Mouse (Mus musculus) spleen, adult 2 months (tissue): ENCODE results near the gene Slc16a14. TPM values are rescaled to one million over a fixed set of nuclear protein-coding genes. Genes with fewer than 3 reads are reported as not detected.
A peak's percentile ranks its signal among the peaks of the same experiment; 100 is the strongest.
"Not testable (repeated sequence)": the region's sequence is repeated elsewhere in the genome, so short reads cannot be mapped to it uniquely, and the experiment has no call there.

Experiments
- DNase-seq, 2 experiments: peaks; one replicate each; pipeline versions ENCODE4 v3.0.0 to v3.0.0-alpha.2; 2012 to 2021; ENCODE audit warnings: low spot score in 2 of 2, low read depth in 1 of 2
- H3K27ac ChIP-seq: fragments of 200-500 bp; 2 replicates; pipeline ENCODE4 v1.5.1; 2012; ENCODE audit warnings: low read length, inconsistent platforms; ENCODE audit not compliant: insufficient read depth
- H3K27me3 ChIP-seq: fragments of 200-500 bp; 2 replicates; pipeline ENCODE4 v1.6.1; 2012; ENCODE audit warnings: mild to moderate bottlenecking, moderate library complexity, low read length, inconsistent platforms; ENCODE audit not compliant: control insufficient read depth, insufficient read depth
- H3K36me3 ChIP-seq: fragments of 200-500 bp; 2 replicates; pipeline ENCODE4 v1.6.1; 2012; ENCODE audit warnings: mild to moderate bottlenecking, low read length, inconsistent platforms; ENCODE audit not compliant: control insufficient read depth, insufficient read depth
- H3K4me1 ChIP-seq: fragments of 200-500 bp; 2 replicates; pipeline ENCODE4 v1.6.1; 2011; ENCODE audit warnings: inconsistent platforms; ENCODE audit not compliant: control insufficient read depth, insufficient read depth, insufficient read length
- H3K4me3 ChIP-seq: fragments of 200-500 bp; 2 replicates; pipeline ENCODE4 v1.5.1; 2011; ENCODE audit warnings: mild to moderate bottlenecking, inconsistent platforms; ENCODE audit not compliant: insufficient read depth, insufficient read length; ENCODE audit errors: extremely low read depth
- CTCF ChIP-seq: fragments of 200-500 bp; IDR thresholded peaks from 2 replicates; pipeline ENCODE4 v1.5.1; 2011; ENCODE audit warnings: mild to moderate bottlenecking, inconsistent platforms; ENCODE audit not compliant: insufficient read depth, insufficient read length, insufficient replicate concordance; ENCODE audit errors: extremely low read depth
- POLR2A ChIP-seq: fragments of 200-500 bp; IDR thresholded peaks from 2 replicates; pipeline ENCODE4 v1.6.1; 2011; ENCODE audit warnings: low read depth, low read length, inconsistent platforms
- WGBS: fragments of 180-500 bp; shearing (Covaris S2); methylation state at CpG from one replicate; pipeline ENCODE4 v1.1.7; 2018; 5-methylcytosine and 5-hydroxymethylcytosine counted together
- polyA plus RNA-seq: library from polyadenylated mRNA; depleted of rRNA; stranded (reverse); fragments of >200 nt; gene quantifications from 2 replicates; pipeline ENCODE4 v1.2.3, GENCODE M21; 2012; rRNA removed

Slc16a14 gene
- 0.06 and 0.11 TPM in 2 replicates for polyA plus RNA-seq

GRCm38 (mm10) chr1:84934503-84935333 is at the start of gene Slc16a14:
Gene Slc16a14, minus strand, starts transcription at chr1:84935134.
- Histone ChIP-seq H3K27me3 (no peaks in the 10 kb centered on the region; the same call in 1 of the 2 replicates), H3K4me1 (no peaks in the 10 kb centered on the region), H3K27ac (no peak within 1 kb of the TSS), H3K36me3 (no peaks in the 10 kb centered on the region), H3K4me3 (peak within 1 kb of the TSS; percentile 21)
- 2% methylated on average over 59 of the region's 59 CpGs for WGBS
- TF ChIP-seq POLR2A (no peak), CTCF (no peak)
- DNase-seq: no peak

- H3K4me3 ChIP-seq, DNase-seq, H3K4me1 ChIP-seq, H3K27me3 ChIP-seq, H3K36me3 ChIP-seq, H3K27ac ChIP-seq: not testable (repeated sequence)
- 22% methylated on average over 12 of the region's 12 CpGs for WGBS
Observed at GRCm38 (mm10) chr1:84961779-84962178, 26.8 kb upstream of the Slc16a14 start.

GRCm38 (mm10) chr1:84957713-84958112 is 22.8 kb upstream of the Slc16a14 start:
- 73% methylated on average over 4 of the region's 4 CpGs for WGBS
- H3K27ac ChIP-seq, H3K36me3 ChIP-seq, DNase-seq, H3K4me3 ChIP-seq, H3K4me1 ChIP-seq, H3K27me3 ChIP-seq: not testable (repeated sequence)

- H3K4me1 ChIP-seq, H3K4me3 ChIP-seq, DNase-seq, H3K36me3 ChIP-seq, H3K27ac ChIP-seq, H3K27me3 ChIP-seq: not testable (repeated sequence)
- WGBS: 86% methylated on average over 3 of the region's 3 CpGs
Observed at GRCm38 (mm10) chr1:84956771-84957170, 21.8 kb upstream of the Slc16a14 start.

GRCm38 (mm10) chr1:84952456-84953181 is 17.7 kb upstream of the Slc16a14 start:
- no peaks in the 10 kb centered on the region for H3K27me3 ChIP-seq
- H3K4me1 ChIP-seq: no peaks in the 10 kb centered on the region
- no peak for DNase-seq
- no peak overlapping the region for H3K4me3 ChIP-seq
- no peaks in the 10 kb centered on the region for H3K36me3 ChIP-seq
- H3K27ac ChIP-seq: no peak overlapping the region
- 85% methylated on average over 10 of the region's 10 CpGs for WGBS
- TF ChIP-seq POLR2A: no peak
- no peak for TF ChIP-seq CTCF

GRCm38 (mm10) chr1:84951566-84951965 is 16.6 kb upstream of the Slc16a14 start:
- H3K36me3 ChIP-seq: no peaks in the 10 kb centered on the region
- H3K4me1 ChIP-seq: no peaks in the 10 kb centered on the region
- no peak for TF ChIP-seq CTCF
- no peak for TF ChIP-seq POLR2A
- no peak overlapping the region for H3K27ac ChIP-seq
- H3K27me3 ChIP-seq: no peaks in the 10 kb centered on the region
- no peak for DNase-seq
- no peak overlapping the region for H3K4me3 ChIP-seq
- 89% methylated on average over 3 of the region's 3 CpGs for WGBS

- no peaks in the 10 kb centered on the region for H3K4me1 ChIP-seq
- no peak for DNase-seq
- H3K27ac ChIP-seq: no peak overlapping the region
- H3K27me3 ChIP-seq: no peaks in the 10 kb centered on the region
- TF ChIP-seq CTCF (no peak), POLR2A (no peak)
- no peak overlapping the region for H3K4me3 ChIP-seq
- WGBS: 86% methylated on average over 2 of the region's 2 CpGs
- no peaks in the 10 kb centered on the region for H3K36me3 ChIP-seq
Observed at GRCm38 (mm10) chr1:84947390-84947789, 12.5 kb upstream of the Slc16a14 start.
